Mouse (Mus musculus): ENCODE results near the gene Herc3. TPM values are rescaled to one million over a fixed set of nuclear protein-coding genes. Genes with fewer than 3 reads are reported as not detected.
A peak's percentile ranks its signal among the peaks of the same experiment; 100 is the strongest.
"Not testable (repeated sequence)": the region's sequence is repeated elsewhere in the genome, so short reads cannot be mapped to it uniquely, and the experiment has no call there.

The Herc3 gene
- total RNA-seq (2014; fragmentation: Nextera tagmentation) (0.53 and 0.68 TPM in 2 replicates), total RNA-seq (2017) (4.0 and 5.8 TPM in 2 replicates), polyA plus RNA-seq (2012) (0.26 and 0.35 TPM in 2 replicates)

DNA sequence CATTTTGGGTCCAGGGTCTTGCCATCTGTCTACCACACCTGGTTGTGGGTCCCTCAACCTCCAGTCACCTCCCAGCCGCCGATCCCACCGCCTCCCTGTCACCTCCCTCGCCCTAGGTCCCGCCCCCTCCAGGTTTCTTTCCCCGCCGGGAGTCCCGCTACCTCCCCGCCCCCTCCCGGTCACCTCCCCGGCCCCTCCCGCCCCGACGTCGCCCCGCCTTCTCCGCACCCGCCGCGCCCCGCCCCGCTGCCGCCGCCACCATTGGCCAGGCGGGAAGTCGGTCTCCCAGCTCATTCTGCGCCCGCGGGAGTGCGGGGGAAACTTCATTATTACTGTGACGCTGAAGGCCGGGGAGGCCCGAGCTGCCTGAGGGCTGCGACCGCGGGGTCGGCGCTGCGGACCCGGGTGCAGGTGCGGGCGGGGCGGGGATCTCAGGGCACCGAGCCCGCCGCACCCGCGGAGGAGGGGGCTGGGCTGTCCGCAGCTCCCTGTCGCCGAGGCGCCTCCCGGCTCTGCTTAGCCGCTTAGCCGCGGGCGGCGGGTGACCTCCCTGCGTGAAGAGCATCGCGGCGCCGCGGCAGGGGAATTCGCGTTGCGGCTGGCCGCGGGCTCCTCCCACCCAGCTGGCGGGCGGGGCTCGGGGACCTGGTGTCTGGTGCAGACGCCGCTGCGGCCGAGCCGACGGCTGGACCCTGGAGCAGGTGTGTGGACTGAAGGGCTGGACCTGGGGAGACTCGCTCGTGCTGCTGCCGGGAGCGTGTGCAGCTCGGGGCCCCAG is at the start of gene Herc3:
Gene Herc3 (plus strand): TSS at position 234 of the 778 bp plus-strand sequence.
- Histone ChIP-seq H3K9me3 (replicated peaks) (no peaks in the 10 kb centered on the region), H3K4me1 (ENCODE audit: insufficient read depth, low read depth, low read length) (peaks cover 14% of the 10 kb centered on the region), H3K4me3 (ENCODE audit: low read depth, low read length) (peak within 1 kb of the TSS; percentile 78), H3K36me3 (replicated peaks) (no peaks in the 10 kb centered on the region), H3K27me3 (ENCODE audit: insufficient read depth, low read length) (peaks cover 19% of the 10 kb centered on the region)
- no peak for TF ChIP-seq POLR2AphosphoS5 (IDR thresholded peaks at IDR 0.05; ENCODE audit: insufficient replicate concordance, low read depth, low read length)
- no peak for TF ChIP-seq TAL1 (conservative IDR thresholded peaks at IDR 0.05; ENCODE audit: low read depth, low read length)
- ATAC-seq (ENCODE audit: extremely low read depth, insufficient number of reproducible peaks, low FRiP score, poor library complexity, severe bottlenecking), result peak; percentile 46
- DNase-seq (ENCODE audit: low spot score), result peak; percentile 48

DNA sequence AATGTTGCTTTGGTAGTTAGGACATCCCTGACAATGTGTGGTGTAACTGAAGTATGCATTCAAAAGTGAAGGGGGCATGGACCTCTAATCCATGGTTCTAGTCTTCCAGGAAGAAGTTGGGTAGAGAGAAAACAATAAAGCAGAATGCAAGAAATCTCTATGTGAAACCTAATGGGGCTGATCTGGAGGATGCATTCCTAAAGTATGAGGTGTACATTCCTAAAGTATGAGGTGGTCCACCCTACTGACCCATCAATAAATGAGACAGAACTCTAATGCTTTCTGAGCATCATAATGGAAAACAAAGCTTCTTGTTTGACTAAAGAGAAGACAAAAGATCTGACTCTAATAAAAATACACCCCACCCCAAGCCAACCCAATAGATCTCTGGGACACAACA is 29.9 kb upstream of the Herc3 start:
- no peak for DNase-seq (ENCODE audit: low spot score)
- no peaks in the 10 kb centered on the region for H3K4me1 ChIP-seq (ENCODE audit: insufficient read depth, low read depth, low read length)
- no peak overlapping the region for H3K4me3 ChIP-seq (ENCODE audit: low read depth, low read length)
- no peaks in the 10 kb centered on the region for H3K27me3 ChIP-seq (ENCODE audit: insufficient read depth, low read length)
- H3K36me3 ChIP-seq (replicated peaks), result no peaks in the 10 kb centered on the region
- TF ChIP-seq CTCF (IDR thresholded peaks at IDR 0.05; ENCODE audit: low read depth, low read length) (no peak), POLR2AphosphoS5 (IDR thresholded peaks at IDR 0.05; ENCODE audit: insufficient replicate concordance, low read depth, low read length) (no peak), GATA2 (IDR thresholded peaks at IDR 0.05; ENCODE audit: borderline replicate concordance, low read depth, low read length) (no peak), GATA1 (IDR thresholded peaks at IDR 0.05; ENCODE audit: borderline replicate concordance, low read length) (no peak), TAL1 (conservative IDR thresholded peaks at IDR 0.05; ENCODE audit: low read depth, low read length) (no peak)
- no peaks in the 10 kb centered on the region for H3K9me3 ChIP-seq (replicated peaks)
- ATAC-seq (ENCODE audit: extremely low read depth, insufficient number of reproducible peaks, low FRiP score, poor library complexity, severe bottlenecking), result no peak

DNA sequence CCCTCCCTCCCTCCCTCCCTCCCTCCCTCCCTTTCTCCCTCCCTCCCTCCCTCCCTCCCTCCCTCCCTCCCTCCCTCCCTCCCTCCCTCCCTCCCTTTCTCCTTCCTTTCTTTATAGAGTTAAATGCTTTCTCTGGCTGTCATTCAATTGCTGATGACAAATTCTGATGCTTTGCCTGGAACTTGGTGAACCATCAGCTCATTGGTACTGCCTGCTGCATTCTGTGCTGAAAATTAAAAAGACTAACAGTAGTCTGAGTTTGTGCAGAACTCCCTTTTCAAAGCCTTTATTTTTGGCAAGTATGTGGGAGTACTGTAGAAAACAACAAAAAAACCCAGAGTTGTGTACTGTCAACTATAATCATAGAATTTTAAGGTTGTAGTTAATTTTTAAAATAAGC is 16.9 kb upstream of the Herc3 start:
- H3K27me3 ChIP-seq (ENCODE audit: insufficient read depth, low read length), result no peaks in the 10 kb centered on the region
- H3K4me3 ChIP-seq (ENCODE audit: low read depth, low read length), result no peak overlapping the region
- H3K36me3 ChIP-seq (replicated peaks), result no peaks in the 10 kb centered on the region
- no peak for ATAC-seq (ENCODE audit: extremely low read depth, insufficient number of reproducible peaks, low FRiP score, poor library complexity, severe bottlenecking)
- no peaks in the 10 kb centered on the region for H3K4me1 ChIP-seq (ENCODE audit: insufficient read depth, low read depth, low read length)
- DNase-seq (ENCODE audit: low spot score), result no peak
- H3K9me3 ChIP-seq (replicated peaks), result no peaks in the 10 kb centered on the region
- TF ChIP-seq CTCF (IDR thresholded peaks at IDR 0.05; ENCODE audit: low read depth, low read length) (no peak), POLR2AphosphoS5 (IDR thresholded peaks at IDR 0.05; ENCODE audit: insufficient replicate concordance, low read depth, low read length) (no peak), GATA1 (IDR thresholded peaks at IDR 0.05; ENCODE audit: borderline replicate concordance, low read length) (no peak), GATA2 (IDR thresholded peaks at IDR 0.05; ENCODE audit: borderline replicate concordance, low read depth, low read length) (no peak), TAL1 (conservative IDR thresholded peaks at IDR 0.05; ENCODE audit: low read depth, low read length) (no peak)

DNA sequence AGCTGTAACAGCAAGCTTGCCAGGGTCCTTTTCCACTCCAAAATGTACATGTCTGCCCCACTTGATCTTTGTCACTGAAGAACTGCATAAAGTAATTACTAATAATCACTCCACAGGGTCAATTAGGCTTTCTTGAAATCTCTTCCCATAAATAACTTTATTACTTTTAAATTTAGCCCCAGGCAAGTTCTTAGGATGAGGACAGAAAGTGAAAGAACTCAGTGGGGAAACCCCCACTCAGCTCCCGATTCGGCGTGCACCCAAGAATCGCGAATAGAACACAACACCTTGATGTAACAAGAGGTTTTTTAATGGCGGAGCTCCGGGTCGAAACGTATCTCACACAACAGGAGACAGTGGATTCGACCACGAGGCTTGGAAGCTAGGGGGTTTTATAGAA is 14.2 kb upstream of the Herc3 start:
- not testable (repeated sequence) for H3K4me1 ChIP-seq (ENCODE audit: insufficient read depth, low read depth, low read length); H3K4me3 ChIP-seq (ENCODE audit: low read depth, low read length); DNase-seq (ENCODE audit: low spot score); H3K36me3 ChIP-seq (replicated peaks); ATAC-seq (ENCODE audit: extremely low read depth, insufficient number of reproducible peaks, low FRiP score, poor library complexity, severe bottlenecking); H3K27me3 ChIP-seq (ENCODE audit: insufficient read depth, low read length); H3K9me3 ChIP-seq (replicated peaks)

DNA sequence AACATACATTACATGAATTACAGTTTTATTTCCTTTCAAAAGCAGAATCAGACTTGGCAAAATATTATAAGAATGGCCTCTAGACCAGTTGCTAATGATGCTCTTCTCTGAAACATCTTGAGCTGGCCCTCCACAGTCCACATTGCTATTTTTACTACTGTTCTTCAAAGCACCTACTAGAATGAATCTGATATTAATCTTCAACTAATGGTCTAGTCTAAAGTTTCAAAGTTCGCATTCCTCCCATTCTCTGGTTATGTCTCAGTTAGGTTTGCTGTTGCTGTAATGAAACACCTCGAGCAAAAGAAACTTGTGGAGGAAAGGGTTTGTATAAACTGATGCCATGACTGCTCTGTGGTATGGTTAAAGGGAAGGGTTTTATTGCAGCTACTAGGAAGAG is 5.6 kb upstream of the Herc3 start:
- ATAC-seq (ENCODE audit: extremely low read depth, insufficient number of reproducible peaks, low FRiP score, poor library complexity, severe bottlenecking), result no peak
- no peak for DNase-seq (ENCODE audit: low spot score)
- H3K4me1 ChIP-seq (ENCODE audit: insufficient read depth, low read depth, low read length), result no peaks in the 10 kb centered on the region
- no peaks in the 10 kb centered on the region for H3K36me3 ChIP-seq (replicated peaks)
- no peak overlapping the region for H3K4me3 ChIP-seq (ENCODE audit: low read depth, low read length)
- no peaks in the 10 kb centered on the region for H3K27me3 ChIP-seq (ENCODE audit: insufficient read depth, low read length)
- H3K9me3 ChIP-seq (replicated peaks), result no peaks in the 10 kb centered on the region
- TF ChIP-seq TAL1 (conservative IDR thresholded peaks at IDR 0.05; ENCODE audit: low read depth, low read length) (no peak), GATA2 (IDR thresholded peaks at IDR 0.05; ENCODE audit: borderline replicate concordance, low read depth, low read length) (no peak), GATA1 (IDR thresholded peaks at IDR 0.05; ENCODE audit: borderline replicate concordance, low read length) (no peak), POLR2AphosphoS5 (IDR thresholded peaks at IDR 0.05; ENCODE audit: insufficient replicate concordance, low read depth, low read length) (no peak), CTCF (IDR thresholded peaks at IDR 0.05; ENCODE audit: low read depth, low read length) (no peak)

DNA sequence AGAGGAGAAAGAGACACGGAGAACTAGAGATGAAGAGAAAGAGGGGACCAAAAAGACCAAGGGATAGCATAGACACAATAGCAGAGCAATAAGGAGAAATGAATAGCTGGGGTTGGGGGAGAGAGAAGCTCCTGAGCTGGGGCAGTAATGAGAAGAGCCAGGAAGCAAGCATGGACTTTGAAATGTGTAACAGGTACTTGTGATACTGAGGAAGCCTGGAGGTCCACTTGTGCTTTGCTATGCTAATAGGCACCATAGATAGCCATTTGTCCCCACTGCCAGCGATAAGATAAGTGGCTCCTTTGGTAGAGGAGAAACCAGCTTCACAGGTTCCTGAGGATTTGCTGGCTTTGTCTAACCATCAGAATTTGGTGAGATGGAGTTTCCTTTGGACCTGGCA is 5.2 kb upstream of the Herc3 start:
- ATAC-seq (ENCODE audit: extremely low read depth, insufficient number of reproducible peaks, low FRiP score, poor library complexity, severe bottlenecking) (no peak), DNase-seq (ENCODE audit: low spot score) (no peak)
- no peak for TF ChIP-seq GATA2 (IDR thresholded peaks at IDR 0.05; ENCODE audit: borderline replicate concordance, low read depth, low read length)
- TF ChIP-seq TAL1 (conservative IDR thresholded peaks at IDR 0.05; ENCODE audit: low read depth, low read length), result no peak
- TF ChIP-seq POLR2AphosphoS5 (IDR thresholded peaks at IDR 0.05; ENCODE audit: insufficient replicate concordance, low read depth, low read length), result no peak
- no peak for TF ChIP-seq GATA1 (IDR thresholded peaks at IDR 0.05; ENCODE audit: borderline replicate concordance, low read length)
- TF ChIP-seq CTCF (IDR thresholded peaks at IDR 0.05; ENCODE audit: low read depth, low read length), result no peak
- no peaks in the 10 kb centered on the region for H3K9me3 ChIP-seq (replicated peaks)
- no peaks in the 10 kb centered on the region for H3K36me3 ChIP-seq (replicated peaks)
- peaks cover 2% of the 10 kb centered on the region for H3K4me1 ChIP-seq (ENCODE audit: insufficient read depth, low read depth, low read length)
- no peak overlapping the region for H3K4me3 ChIP-seq (ENCODE audit: low read depth, low read length)
- H3K27me3 ChIP-seq (ENCODE audit: insufficient read depth, low read length), result peaks cover 4% of the 10 kb centered on the region

All from G1E (cell line).